Mouse (Mus musculus): ENCODE results near the gene Ndufb10. TPM values are rescaled to one million over a fixed set of nuclear protein-coding genes. Genes with fewer than 3 reads are reported as not detected.
A peak's percentile ranks its signal among the peaks of the same experiment; 100 is the strongest.
"Not testable (repeated sequence)": the region's sequence is repeated elsewhere in the genome, so short reads cannot be mapped to it uniquely, and the experiment has no call there.

Gene Ndufb10
- polyA plus RNA-seq, 1 experiment, result 106 TPM

GRCm38 (mm10) chr17:24725637-24726390 is 1.5 kb upstream of the Ndufb10 start:
- Histone ChIP-seq H3K4me1 (ENCODE audit: control insufficient read depth) (peaks cover 44% of the 10 kb centered on the region), H3K27me3 (ENCODE audit: control insufficient read depth) (peaks cover 6% of the 10 kb centered on the region), H3K9me3 (ENCODE audit: control insufficient read depth, low read length) (no peaks in the 10 kb centered on the region), H3K4me3 (replicated peaks) (no peak overlapping the region), H3K36me3 (ENCODE audit: control insufficient read depth) (peaks cover 18% of the 10 kb centered on the region)
- TF ChIP-seq TAL1 (IDR thresholded peaks at IDR 0.05; ENCODE audit: low read length), result no peak
- TF ChIP-seq GATA1 (IDR thresholded peaks at IDR 0.05; ENCODE audit: low read length), result no peak

- H3K9me3 ChIP-seq (ENCODE audit: control insufficient read depth, low read length), result no peaks in the 10 kb centered on the region
- H3K27me3 ChIP-seq (ENCODE audit: control insufficient read depth), result peaks cover 6% of the 10 kb centered on the region
- TF ChIP-seq GATA1 (IDR thresholded peaks at IDR 0.05; ENCODE audit: low read length) (peak; percentile 31; the same call in 1 of the 2 replicates), TAL1 (IDR thresholded peaks at IDR 0.05; ENCODE audit: low read length) (no peak)
- H3K4me3 ChIP-seq (replicated peaks), result peak overlapping the region; percentile 77
- H3K36me3 ChIP-seq (ENCODE audit: control insufficient read depth), result peaks cover 22% of the 10 kb centered on the region
- peaks cover 52% of the 10 kb centered on the region for H3K4me1 ChIP-seq (ENCODE audit: control insufficient read depth)
Measured at GRCm38 (mm10) chr17:24723881-24724180, 447 bp downstream of the Ndufb10 start.

- Histone ChIP-seq H3K27me3 (ENCODE audit: control insufficient read depth) (peaks cover 6% of the 10 kb centered on the region), H3K36me3 (ENCODE audit: control insufficient read depth) (peaks cover 22% of the 10 kb centered on the region), H3K4me1 (ENCODE audit: control insufficient read depth) (peaks cover 57% of the 10 kb centered on the region), H3K4me3 (replicated peaks) (peak overlapping the region; percentile 77), H3K9me3 (ENCODE audit: control insufficient read depth, low read length) (no peaks in the 10 kb centered on the region)
- no peak for TF ChIP-seq TAL1 (IDR thresholded peaks at IDR 0.05; ENCODE audit: low read length)
- TF ChIP-seq GATA1 (IDR thresholded peaks at IDR 0.05; ENCODE audit: low read length), result no peak
Measured at GRCm38 (mm10) chr17:24723122-24723880, 977 bp downstream of the Ndufb10 start.

GRCm38 (mm10) chr17:24722220-24722924 is 1.9 kb downstream of the Ndufb10 start:
- H3K4me1 ChIP-seq (ENCODE audit: control insufficient read depth), result peaks cover 60% of the 10 kb centered on the region
- H3K9me3 ChIP-seq (ENCODE audit: control insufficient read depth, low read length), result no peaks in the 10 kb centered on the region
- peaks cover 30% of the 10 kb centered on the region for H3K36me3 ChIP-seq (ENCODE audit: control insufficient read depth)
- TF ChIP-seq GATA1 (IDR thresholded peaks at IDR 0.05; ENCODE audit: low read length), result no peak
- TF ChIP-seq TAL1 (IDR thresholded peaks at IDR 0.05; ENCODE audit: low read length), result no peak
- H3K4me3 ChIP-seq (replicated peaks), result peak overlapping the region; percentile 77
- no peaks in the 10 kb centered on the region for H3K27me3 ChIP-seq (ENCODE audit: control insufficient read depth)

- peak overlapping the region; percentile 77 for H3K4me3 ChIP-seq (replicated peaks)
- not testable (repeated sequence) for H3K9me3 ChIP-seq (ENCODE audit: control insufficient read depth, low read length); H3K27me3 ChIP-seq (ENCODE audit: control insufficient read depth)
- peaks cover 59% of the 10 kb centered on the region for H3K4me1 ChIP-seq (ENCODE audit: control insufficient read depth)
- H3K36me3 ChIP-seq (ENCODE audit: control insufficient read depth), result peaks cover 38% of the 10 kb centered on the region
Measured at GRCm38 (mm10) chr17:24721383-24721955, 2.8 kb downstream of the Ndufb10 start.

- Histone ChIP-seq H3K4me1 (ENCODE audit: control insufficient read depth) (peaks cover 56% of the 10 kb centered on the region), H3K4me3 (replicated peaks) (peak overlapping the region; percentile 85), H3K36me3 (ENCODE audit: control insufficient read depth) (peaks cover 47% of the 10 kb centered on the region)
- not testable (repeated sequence) for H3K27me3 ChIP-seq (ENCODE audit: control insufficient read depth); H3K9me3 ChIP-seq (ENCODE audit: control insufficient read depth, low read length)
Measured at GRCm38 (mm10) chr17:24720616-24721015, 3.7 kb downstream of the Ndufb10 start.

- peaks cover 53% of the 10 kb centered on the region for H3K4me1 ChIP-seq (ENCODE audit: control insufficient read depth)
- TF ChIP-seq GATA1 (IDR thresholded peaks at IDR 0.05; ENCODE audit: low read length) (no peak), TAL1 (IDR thresholded peaks at IDR 0.05; ENCODE audit: low read length) (no peak)
Measured at GRCm38 (mm10) chr17:24719494-24720222, 4.6 kb downstream of the Ndufb10 start.

GRCm38 (mm10) chr17:24718938-24719337 is 5.3 kb downstream of the Ndufb10 start:
- peaks cover 51% of the 10 kb centered on the region for H3K36me3 ChIP-seq (ENCODE audit: control insufficient read depth)
- not testable (repeated sequence) for H3K27me3 ChIP-seq (ENCODE audit: control insufficient read depth); H3K9me3 ChIP-seq (ENCODE audit: control insufficient read depth, low read length)
- H3K4me3 ChIP-seq (replicated peaks), result peak overlapping the region; percentile 85
- peaks cover 49% of the 10 kb centered on the region for H3K4me1 ChIP-seq (ENCODE audit: control insufficient read depth)

More at GRCm38 (mm10) chr17:24719494-24720222, 4.6 kb downstream of the Ndufb10 start:
- peaks cover 51% of the 10 kb centered on the region for H3K36me3 ChIP-seq (ENCODE audit: control insufficient read depth)
- H3K9me3 ChIP-seq (ENCODE audit: control insufficient read depth, low read length), result no peaks in the 10 kb centered on the region
- H3K4me3 ChIP-seq (replicated peaks), result peak overlapping the region; percentile 85
- no peaks in the 10 kb centered on the region for H3K27me3 ChIP-seq (ENCODE audit: control insufficient read depth)
